Mouse (Mus musculus) adrenal gland, postnatal 25 days (tissue): ENCODE data around the gene Tlr7. TPM values are rescaled to one million over a fixed set of nuclear protein-coding genes. Genes with fewer than 3 reads are reported as not detected.
"Not testable (repeated sequence)": the region's sequence is repeated elsewhere in the genome, so short reads cannot be mapped to it uniquely, and the experiment has no call there.

Source experiments
- DNase-seq: peaks from one replicate; pipeline ENCODE4 v3.0.0; 2021; ENCODE audit warnings: mixed read lengths
- long read RNA-seq: library from polyadenylated mRNA; stranded (forward); transcript quantifications from one replicate; pipeline ENCODE4 v2.0.0, GENCODE M21; 2021
- total RNA-seq: library from RNA; stranded (reverse); gene quantifications from 2 replicates; pipeline ENCODE4 v1.2.3, GENCODE M21; 2021

The Tlr7 gene
- total RNA-seq: 0.86 and 1.3 TPM in 2 replicates
- long read RNA-seq: 0 reads

- DNase-seq: no peak
Measured at GRCm38 (mm10) chrX:167330399-167330798, at the start of gene Tlr7. Gene Tlr7, minus strand, starts transcription at chrX:167330558.

- DNase-seq: no peak
Measured at GRCm38 (mm10) chrX:167380073-167380472, 49.7 kb upstream of the Tlr7 start.

- not testable (repeated sequence) for DNase-seq
Measured at GRCm38 (mm10) chrX:167361231-167361630, 30.9 kb upstream of the Tlr7 start.

- DNase-seq: no peak
Measured at GRCm38 (mm10) chrX:167359704-167360103, 29.3 kb upstream of the Tlr7 start.

- no peak for DNase-seq
Measured at GRCm38 (mm10) chrX:167357415-167357814, 27.1 kb upstream of the Tlr7 start.

- no peak for DNase-seq
Measured at GRCm38 (mm10) chrX:167355965-167356364, 25.6 kb upstream of the Tlr7 start.

- DNase-seq: no peak
Measured at GRCm38 (mm10) chrX:167353617-167354016, 23.3 kb upstream of the Tlr7 start.

GRCm38 (mm10) chrX:167346440-167346839 lies 16.1 kb upstream of the Tlr7 start:
- no peak for DNase-seq

GRCm38 (mm10) chrX:167344356-167344755 lies 14.0 kb upstream of the Tlr7 start:
- DNase-seq: no peak

GRCm38 (mm10) chrX:167341811-167342210 lies 11.5 kb upstream of the Tlr7 start:
- DNase-seq: no peak

GRCm38 (mm10) chrX:167340190-167340589 lies 9.8 kb upstream of the Tlr7 start:
- no peak for DNase-seq

- no peak for DNase-seq
Measured at GRCm38 (mm10) chrX:167337990-167338389, 7.6 kb upstream of the Tlr7 start.

- DNase-seq: no peak
Measured at GRCm38 (mm10) chrX:167334571-167334970, 4.2 kb upstream of the Tlr7 start.

- no peak for DNase-seq
Measured at GRCm38 (mm10) chrX:167332607-167333006, 2.2 kb upstream of the Tlr7 start.

- DNase-seq: no peak
Measured at GRCm38 (mm10) chrX:167330993-167331392, 635 bp upstream of the Tlr7 start.

- no peak for DNase-seq
Measured at GRCm38 (mm10) chrX:167329620-167330019, 738 bp downstream of the Tlr7 start.

GRCm38 (mm10) chrX:167329098-167329497 lies 1.3 kb downstream of the Tlr7 start:
- DNase-seq: no peak

GRCm38 (mm10) chrX:167328519-167328918 lies 1.8 kb downstream of the Tlr7 start:
- DNase-seq: no peak

- DNase-seq: no peak
Measured at GRCm38 (mm10) chrX:167323742-167324141, 6.6 kb downstream of the Tlr7 start.

GRCm38 (mm10) chrX:167321233-167321806 lies 9.0 kb downstream of the Tlr7 start:
- no peak for DNase-seq

GRCm38 (mm10) chrX:167318819-167319396 lies 11.4 kb downstream of the Tlr7 start:
- DNase-seq: no peak

- DNase-seq: no peak
Measured at GRCm38 (mm10) chrX:167315766-167316165, 14.6 kb downstream of the Tlr7 start.

GRCm38 (mm10) chrX:167315093-167315726 lies 15.1 kb downstream of the Tlr7 start:
- DNase-seq: no peak

GRCm38 (mm10) chrX:167302061-167302460 lies 28.3 kb downstream of the Tlr7 start:
- DNase-seq: not testable (repeated sequence)
